Comparison of ENCODE assay signal across 16 mouse cellular contexts in the genomic region with DNA sequence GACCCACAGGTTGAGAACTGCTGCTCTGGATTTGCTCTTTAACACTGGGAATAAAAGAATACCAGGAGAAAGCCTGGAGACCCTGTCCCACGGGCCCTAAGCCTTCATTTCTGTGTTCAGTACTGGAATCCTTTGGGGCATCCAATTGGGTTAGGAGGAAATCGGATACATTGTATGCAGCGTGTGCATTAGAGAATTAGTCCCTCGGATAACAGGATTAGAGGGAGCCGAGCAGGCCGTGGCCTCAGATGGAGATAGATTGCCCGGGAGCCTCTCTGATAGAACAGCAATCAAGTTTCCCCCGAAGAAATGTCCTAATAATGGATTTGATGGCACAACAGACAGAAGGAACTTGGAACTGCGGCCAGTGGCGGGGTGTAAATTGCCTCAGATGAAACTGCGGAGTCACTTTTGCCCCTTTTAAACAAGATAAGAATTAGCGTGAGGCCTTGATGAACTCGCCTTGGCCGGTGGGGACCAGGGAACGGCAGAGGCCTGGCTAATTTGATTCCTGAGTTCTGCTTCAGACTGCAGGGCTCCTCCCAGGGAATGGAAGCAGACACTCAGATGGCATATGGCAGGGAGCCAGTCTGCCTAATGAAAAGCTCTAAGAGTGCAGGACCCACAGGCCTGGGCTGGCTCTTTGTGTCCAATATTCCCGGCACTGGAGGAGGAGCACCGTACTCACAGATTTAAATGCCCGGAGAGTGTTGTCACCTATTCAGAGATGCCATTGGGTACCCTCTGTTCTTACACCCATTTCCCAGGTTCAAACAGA. TPM values are rescaled to one million over a fixed set of nuclear protein-coding genes. Genes with fewer than 3 reads are reported as not detected.
DNase-seq lines count a peak whose midpoint lies in the region; ATAC-seq and TF ChIP-seq lines count a peak whose summit lies in the region.
"Had no signal": no experiment of that assay in that cellular context is flagged by ENCODE, and none has a peak within 500 bp of the region (broad histone marks: within the 10 kb centered on the region; RNA-seq: fewer than 3 reads in every experiment).

No protein-coding gene starts in this region.

- no peaks in the 10 kb centered on the region for H3K9me3 ChIP-seq in midbrain, embryonic 10.5 days (replicated peaks)
- no peaks in the 10 kb centered on the region for H3K9me3 ChIP-seq in midbrain, embryonic 16.5 days (replicated peaks; ENCODE audit: control insufficient read depth, low read length, poor library complexity, severe bottlenecking)
- H3K9me3 ChIP-seq in forebrain, embryonic 16.5 days (ENCODE audit: control insufficient read depth, low read length), result no peaks in the 10 kb centered on the region
- no peaks in the 10 kb centered on the region for H3K9me3 ChIP-seq in midbrain, postnatal 0 days (ENCODE audit: low read length)
- H3K9me3 ChIP-seq: embryonic facial prominence, embryonic 15.5 days; limb, embryonic 15.5 days had no signal

- no peak overlapping the region for H3K4me3 ChIP-seq in midbrain, embryonic 10.5 days
- no peak overlapping the region for H3K4me3 ChIP-seq in midbrain, embryonic 16.5 days (ENCODE audit: low read depth, low read length)
- no peak overlapping the region for H3K4me3 ChIP-seq in forebrain, embryonic 16.5 days (replicated peaks; ENCODE audit: low read length)
- no peak overlapping the region for H3K4me3 ChIP-seq in midbrain, postnatal 0 days (ENCODE audit: low read depth, low read length)
- H3K4me3 ChIP-seq: embryonic facial prominence, embryonic 15.5 days; layer of hippocampus, adult 2 months; limb, embryonic 15.5 days had no signal

- H3K4me1 ChIP-seq in midbrain, embryonic 10.5 days, result peaks cover 14% of the 10 kb centered on the region
- H3K4me1 ChIP-seq in midbrain, embryonic 16.5 days (ENCODE audit: control insufficient read depth, insufficient read depth, low read length), result peaks cover 3% of the 10 kb centered on the region; the same call in 1 of the 2 replicates
- peaks cover 8% of the 10 kb centered on the region for H3K4me1 ChIP-seq in forebrain, embryonic 16.5 days (replicated peaks; ENCODE audit: control insufficient read depth, insufficient read depth, low read length)
- no peaks in the 10 kb centered on the region for H3K4me1 ChIP-seq in midbrain, postnatal 0 days (ENCODE audit: insufficient read depth, low read length)

- no peak overlapping the region for H3K9ac ChIP-seq in midbrain, embryonic 16.5 days (ENCODE audit: low read depth, low read length)
- H3K9ac ChIP-seq in forebrain, embryonic 16.5 days (replicated peaks; ENCODE audit: low read depth, low read length), result no peak overlapping the region
- H3K9ac ChIP-seq in midbrain, postnatal 0 days (replicated peaks; ENCODE audit: low read length, poor library complexity, severe bottlenecking), result no peak overlapping the region
- H3K9ac ChIP-seq: embryonic facial prominence, embryonic 15.5 days; limb, embryonic 15.5 days had no signal

- intact Hi-C loops in left cerebral cortex, postnatal 10 days (cut with DNase I), result no loop called here

- peak; percentile 13 for DNase-seq in adrenal gland, postnatal 10 days
- DNase-seq in adrenal gland, postnatal 4 days (ENCODE audit: low spot score in 2 of 2), result no peak
- DNase-seq in midbrain, embryonic 10.5 days (ENCODE audit: low spot score), result no peak
- peak; percentile 86 for DNase-seq in midbrain, postnatal 0 days (ENCODE audit: low spot score)
- no peak for DNase-seq in left cerebral cortex, postnatal 10 days (ENCODE audit: extremely low spot score in 1 of 2, low spot score in 2 of 2)
- DNase-seq: kidney, adult 8-10 months had no signal

- ATAC-seq in midbrain, embryonic 16.5 days, result no peak
- peak; percentile 70 for ATAC-seq in forebrain, embryonic 16.5 days
- no peak for ATAC-seq in midbrain, postnatal 0 days (ENCODE audit: low FRiP score)
- no peak for ATAC-seq in granulocyte monocyte progenitor cell, adult 5-6 weeks (replicated peaks; ENCODE audit: poor library complexity, severe bottlenecking)
- ATAC-seq: activated CD4-positive, CD25-positive, alpha-beta regulatory T cell, adult 4 months had no signal

- H3K36me3 ChIP-seq in midbrain, embryonic 10.5 days, result no peaks in the 10 kb centered on the region
- no peaks in the 10 kb centered on the region for H3K36me3 ChIP-seq in midbrain, embryonic 16.5 days (ENCODE audit: control insufficient read depth, insufficient read depth, low read length)
- H3K36me3 ChIP-seq in forebrain, embryonic 16.5 days (ENCODE audit: control insufficient read depth, insufficient read depth), result no peaks in the 10 kb centered on the region
- no peaks in the 10 kb centered on the region for H3K36me3 ChIP-seq in midbrain, postnatal 0 days (ENCODE audit: insufficient read depth, low read length)
- H3K36me3 ChIP-seq: embryonic facial prominence, embryonic 15.5 days; limb, embryonic 15.5 days had no signal

- H3K4me2 ChIP-seq in midbrain, embryonic 16.5 days (ENCODE audit: low read length), result no peak overlapping the region
- no peak overlapping the region for H3K4me2 ChIP-seq in forebrain, embryonic 16.5 days (ENCODE audit: low read length)
- H3K4me2 ChIP-seq in midbrain, postnatal 0 days (ENCODE audit: low read depth, low read length, poor library complexity, severe bottlenecking), result no peak overlapping the region
- H3K4me2 ChIP-seq: embryonic facial prominence, embryonic 15.5 days; limb, embryonic 15.5 days had no signal

- H3K27me3 ChIP-seq in midbrain, embryonic 10.5 days (ENCODE audit: low read depth, poor library complexity, severe bottlenecking), result 0 out of 2 replicates have a peak, but pooled peaks cover 12% of the 10 kb centered on the region
- no peaks in the 10 kb centered on the region for H3K27me3 ChIP-seq in midbrain, embryonic 16.5 days (ENCODE audit: control insufficient read depth, insufficient read depth, low read depth, low read length)
- H3K27me3 ChIP-seq in forebrain, embryonic 16.5 days (replicated peaks; ENCODE audit: control insufficient read depth, insufficient read depth, low read length), result no peaks in the 10 kb centered on the region
- H3K27me3 ChIP-seq in midbrain, postnatal 0 days (ENCODE audit: insufficient read depth, low read length), result no peaks in the 10 kb centered on the region
- H3K27me3 ChIP-seq: embryonic facial prominence, embryonic 15.5 days had no signal

- H3K27ac ChIP-seq in midbrain, embryonic 10.5 days (replicated peaks), result peak overlapping the region; percentile 33; the same call in 1 of the 2 replicates
- H3K27ac ChIP-seq in midbrain, embryonic 16.5 days (ENCODE audit: low read length), result no peak overlapping the region
- no peak overlapping the region for H3K27ac ChIP-seq in forebrain, embryonic 16.5 days (ENCODE audit: low read length)
- no peak overlapping the region for H3K27ac ChIP-seq in midbrain, postnatal 0 days (ENCODE audit: low read depth, low read length)
- H3K27ac ChIP-seq: embryonic facial prominence, embryonic 15.5 days; layer of hippocampus, adult 2 months; limb, embryonic 15.5 days had no signal

- 61% methylated on average over 18 of the region's 18 CpGs for WGBS in midbrain, embryonic 10.5 days
- 25% methylated on average over 18 of the region's 18 CpGs for WGBS in midbrain, embryonic 16.5 days
- WGBS in forebrain, embryonic 16.5 days, result 41% methylated on average over 18 of the region's 18 CpGs
- 26% methylated on average over 18 of the region's 18 CpGs for WGBS in midbrain, postnatal 0 days

- TF ChIP-seq CTCF in midbrain, postnatal 0 days (IDR thresholded peaks at IDR 0.05), result no peak

RNA-seq across cellular contexts. Expression of a gene that starts 5.3 kb away (rescaled TPM):
- 1 to 10 TPM; 3.7 to 5.8 TPM for total RNA-seq in adrenal gland, postnatal 10 days (2021)
- 1 to 10 TPM; 3.6 to 5.1 TPM for total RNA-seq in adrenal gland, postnatal 4 days (2021)
- polyA plus RNA-seq in midbrain, embryonic 10.5 days (2016; fragmentation: Nextera tagmentation; extraction: Ambion mirVana), result 0.20 and 0.25 TPM in 2 replicates
- polyA plus RNA-seq in midbrain, embryonic 16.5 days (2015; fragmentation: Nextera tagmentation; extraction: Ambion mirVana), result 0.88 and 1.2 TPM in 2 replicates
- polyA plus RNA-seq in forebrain, embryonic 16.5 days (2015; fragmentation: Nextera tagmentation; extraction: Ambion mirVana), result 5.9 and 6.1 TPM in 2 replicates
- total RNA-seq in midbrain, postnatal 0 days (2014; rRNA removed), result 0.93 and 1.4 TPM in 2 replicates
- 0.54 and 0.72 TPM in 2 replicates for polyA plus RNA-seq in midbrain, postnatal 0 days (2015; fragmentation: Nextera tagmentation; extraction: Ambion mirVana)
- not detected in 2 replicates for total RNA-seq in granulocyte monocyte progenitor cell, adult 5-6 weeks (2014; fragmentation: Nextera tagmentation)
- total RNA-seq in granulocyte monocyte progenitor cell, adult 5-6 weeks (2017), result not detected in 2 replicates
- total RNA-seq in left cerebral cortex, postnatal 10 days (2021), result 1 to 10 TPM; 3.5 to 4.1 TPM
- total RNA-seq: gastrocnemius, adult 18-20 months had no signal
- polyA plus RNA-seq: activated CD4-positive, CD25-positive, alpha-beta regulatory T cell, adult 4 months had no signal

RNA-seq across cellular contexts. Expression of a gene that starts 48.6 kb away (rescaled TPM):
- total RNA-seq in adrenal gland, postnatal 10 days (2021), result 1 to 10 TPM; 2.0 to 4.5 TPM
- 1 to 10 TPM; 1.8 to 2.6 TPM for total RNA-seq in adrenal gland, postnatal 4 days (2021)
- 0.07 and 0.09 TPM in 2 replicates for polyA plus RNA-seq in midbrain, embryonic 10.5 days (2016; fragmentation: Nextera tagmentation; extraction: Ambion mirVana)
- polyA plus RNA-seq in midbrain, embryonic 16.5 days (2015; fragmentation: Nextera tagmentation; extraction: Ambion mirVana), result 0.09 TPM in 1 of 2 replicates, not detected in the other
- not detected in 2 replicates for polyA plus RNA-seq in forebrain, embryonic 16.5 days (2015; fragmentation: Nextera tagmentation; extraction: Ambion mirVana)
- not detected in 2 replicates for total RNA-seq in midbrain, postnatal 0 days (2014; rRNA removed)
- polyA plus RNA-seq in midbrain, postnatal 0 days (2015; fragmentation: Nextera tagmentation; extraction: Ambion mirVana), result 0.06 and 0.10 TPM in 2 replicates
- total RNA-seq in granulocyte monocyte progenitor cell, adult 5-6 weeks (2014; fragmentation: Nextera tagmentation), result not detected in 2 replicates
- not detected in 2 replicates for total RNA-seq in granulocyte monocyte progenitor cell, adult 5-6 weeks (2017)
- total RNA-seq in left cerebral cortex, postnatal 10 days (2021), result not detected
- total RNA-seq: ES-E14; gastrocnemius, adult 18-20 months; layer of hippocampus, adult 2 months had no signal
- polyA plus RNA-seq: activated CD4-positive, CD25-positive, alpha-beta regulatory T cell, adult 4 months; heart, postnatal 0 days; limb, embryonic 15.5 days had no signal

Comparison
In these comparisons a context has a peak if more than half of its experiments do, and no peak if none do; other contexts are left out.
1. DNase-seq: peak in adrenal gland, postnatal 10 days (single experiment) and midbrain, postnatal 0 days (single experiment); none in adrenal gland, postnatal 4 days (0 of 2), midbrain, embryonic 10.5 days (single experiment) and left cerebral cortex, postnatal 10 days (0 of 2).